Mouse (Mus musculus): Measurements from ENCODE around the gene Galnt14. TPM values are rescaled to one million over a fixed set of nuclear protein-coding genes. Genes with fewer than 3 reads are reported as not detected.

The Galnt14 gene
- polyA plus RNA-seq, 1 experiment from 2014 or later = 21.4 TPM

- no peak overlapping the region for H3K9ac ChIP-seq (replicated peaks; ENCODE audit: low read length)
Observed at GRCm38 (mm10) chr17:73522169-73522568, 188.1 kb downstream of the Galnt14 start.

GRCm38 (mm10) chr17:73519350-73519749 lies 190.9 kb downstream of the Galnt14 start:
- Histone ChIP-seq H3K4me3 (ENCODE audit: low read length) (no peak overlapping the region), H3K4me2 (replicated peaks; ENCODE audit: low read depth, low read length) (no peak overlapping the region), H3K4me1 (ENCODE audit: insufficient read depth, low read length) (no peaks in the 10 kb centered on the region), H3K9ac (replicated peaks; ENCODE audit: low read length) (no peak overlapping the region), H3K36me3 (ENCODE audit: insufficient read depth, low read length) (no peaks in the 10 kb centered on the region), H3K27me3 (ENCODE audit: insufficient read depth, low read length) (no peaks in the 10 kb centered on the region), H3K27ac (ENCODE audit: low read length) (no peak overlapping the region), H3K9me3 (ENCODE audit: low read length) (no peaks in the 10 kb centered on the region)
- no peak for ATAC-seq (ENCODE audit: low FRiP score, low TSS enrichment)
- WGBS = 88% methylated on average over 5 of the region's 5 CpGs

More at GRCm38 (mm10) chr17:73522169-73522568, 188.1 kb downstream of the Galnt14 start:
- no peaks in the 10 kb centered on the region for H3K4me1 ChIP-seq (ENCODE audit: insufficient read depth, low read length)
- H3K9me3 ChIP-seq (ENCODE audit: low read length) = no peaks in the 10 kb centered on the region
- 89% methylated on average over 7 of the region's 7 CpGs for WGBS
- no peak overlapping the region for H3K27ac ChIP-seq (ENCODE audit: low read length)
- no peak overlapping the region for H3K4me3 ChIP-seq (ENCODE audit: low read length)
- no peak overlapping the region for H3K4me2 ChIP-seq (replicated peaks; ENCODE audit: low read depth, low read length)
- no peak for ATAC-seq (ENCODE audit: low FRiP score, low TSS enrichment)
- H3K27me3 ChIP-seq (ENCODE audit: insufficient read depth, low read length) = no peaks in the 10 kb centered on the region
- H3K36me3 ChIP-seq (ENCODE audit: insufficient read depth, low read length) = no peaks in the 10 kb centered on the region

- Histone ChIP-seq H3K4me2 (replicated peaks; ENCODE audit: low read depth, low read length) (no peak overlapping the region), H3K36me3 (ENCODE audit: insufficient read depth, low read length) (no peaks in the 10 kb centered on the region), H3K4me3 (ENCODE audit: low read length) (no peak overlapping the region), H3K9me3 (ENCODE audit: low read length) (no peaks in the 10 kb centered on the region), H3K9ac (replicated peaks; ENCODE audit: low read length) (no peak overlapping the region), H3K4me1 (ENCODE audit: insufficient read depth, low read length) (no peaks in the 10 kb centered on the region), H3K27ac (ENCODE audit: low read length) (no peak overlapping the region), H3K27me3 (ENCODE audit: insufficient read depth, low read length) (no peaks in the 10 kb centered on the region)
- WGBS = 88% methylated on average over 1 of the region's 1 CpGs
- no peak for ATAC-seq (ENCODE audit: low FRiP score, low TSS enrichment)
Observed at GRCm38 (mm10) chr17:73518359-73518758, 191.9 kb downstream of the Galnt14 start.

GRCm38 (mm10) chr17:73515506-73515905 lies 194.7 kb downstream of the Galnt14 start:
- Histone ChIP-seq H3K9me3 (ENCODE audit: low read length) (no peaks in the 10 kb centered on the region), H3K4me1 (ENCODE audit: insufficient read depth, low read length) (no peaks in the 10 kb centered on the region), H3K4me3 (ENCODE audit: low read length) (no peak overlapping the region), H3K36me3 (ENCODE audit: insufficient read depth, low read length) (no peaks in the 10 kb centered on the region), H3K4me2 (replicated peaks; ENCODE audit: low read depth, low read length) (no peak overlapping the region), H3K27me3 (ENCODE audit: insufficient read depth, low read length) (no peaks in the 10 kb centered on the region), H3K9ac (replicated peaks; ENCODE audit: low read length) (no peak overlapping the region), H3K27ac (ENCODE audit: low read length) (no peak overlapping the region)
- ATAC-seq (ENCODE audit: low FRiP score, low TSS enrichment) = no peak
- 87% methylated on average over 3 of the region's 3 CpGs for WGBS

GRCm38 (mm10) chr17:73514862-73515261 lies 195.4 kb downstream of the Galnt14 start:
- 79% methylated on average over 1 of the region's 1 CpGs for WGBS
- H3K4me3 ChIP-seq (ENCODE audit: low read length) = no peak overlapping the region
- H3K9me3 ChIP-seq (ENCODE audit: low read length) = no peaks in the 10 kb centered on the region
- H3K4me2 ChIP-seq (replicated peaks; ENCODE audit: low read depth, low read length) = no peak overlapping the region
- no peaks in the 10 kb centered on the region for H3K27me3 ChIP-seq (ENCODE audit: insufficient read depth, low read length)
- no peak overlapping the region for H3K9ac ChIP-seq (replicated peaks; ENCODE audit: low read length)
- no peak overlapping the region for H3K27ac ChIP-seq (ENCODE audit: low read length)
- H3K4me1 ChIP-seq (ENCODE audit: insufficient read depth, low read length) = no peaks in the 10 kb centered on the region
- no peaks in the 10 kb centered on the region for H3K36me3 ChIP-seq (ENCODE audit: insufficient read depth, low read length)
- no peak for ATAC-seq (ENCODE audit: low FRiP score, low TSS enrichment)

GRCm38 (mm10) chr17:73514258-73514657 lies 196.0 kb downstream of the Galnt14 start:
- no peak overlapping the region for H3K9ac ChIP-seq (replicated peaks; ENCODE audit: low read length)
- no peak for ATAC-seq (ENCODE audit: low FRiP score, low TSS enrichment)
- H3K36me3 ChIP-seq (ENCODE audit: insufficient read depth, low read length) = no peaks in the 10 kb centered on the region
- no peaks in the 10 kb centered on the region for H3K4me1 ChIP-seq (ENCODE audit: insufficient read depth, low read length)
- no peak overlapping the region for H3K4me2 ChIP-seq (replicated peaks; ENCODE audit: low read depth, low read length)
- no peaks in the 10 kb centered on the region for H3K27me3 ChIP-seq (ENCODE audit: insufficient read depth, low read length)
- H3K27ac ChIP-seq (ENCODE audit: low read length) = no peak overlapping the region
- no peak overlapping the region for H3K4me3 ChIP-seq (ENCODE audit: low read length)
- 84% methylated on average over 4 of the region's 4 CpGs for WGBS
- H3K9me3 ChIP-seq (ENCODE audit: low read length) = no peaks in the 10 kb centered on the region

- WGBS = 76% methylated on average over 5 of the region's 5 CpGs
- H3K36me3 ChIP-seq (ENCODE audit: insufficient read depth, low read length) = no peaks in the 10 kb centered on the region
- no peak for ATAC-seq (ENCODE audit: low FRiP score, low TSS enrichment)
Observed at GRCm38 (mm10) chr17:73512844-73513243, 197.4 kb downstream of the Galnt14 start.

GRCm38 (mm10) chr17:73507804-73508535 lies 202.3 kb downstream of the Galnt14 start:
- no peaks in the 10 kb centered on the region for H3K36me3 ChIP-seq (ENCODE audit: insufficient read depth, low read length)
- H3K4me1 ChIP-seq (ENCODE audit: insufficient read depth, low read length) = no peaks in the 10 kb centered on the region
- H3K9ac ChIP-seq (replicated peaks; ENCODE audit: low read length) = no peak overlapping the region
- H3K4me3 ChIP-seq (ENCODE audit: low read length) = no peak overlapping the region
- H3K4me2 ChIP-seq (replicated peaks; ENCODE audit: low read depth, low read length) = no peak overlapping the region
- no peaks in the 10 kb centered on the region for H3K27me3 ChIP-seq (ENCODE audit: insufficient read depth, low read length)
- no peak for ATAC-seq (ENCODE audit: low FRiP score, low TSS enrichment)
- 80% methylated on average over 13 of the region's 13 CpGs for WGBS
- no peaks in the 10 kb centered on the region for H3K9me3 ChIP-seq (ENCODE audit: low read length)
- no peak overlapping the region for H3K27ac ChIP-seq (ENCODE audit: low read length)

More at GRCm38 (mm10) chr17:73512844-73513243, 197.4 kb downstream of the Galnt14 start:
- Histone ChIP-seq H3K4me1 (ENCODE audit: insufficient read depth, low read length) (no peaks in the 10 kb centered on the region), H3K9me3 (ENCODE audit: low read length) (no peaks in the 10 kb centered on the region), H3K4me3 (ENCODE audit: low read length) (no peak overlapping the region), H3K4me2 (replicated peaks; ENCODE audit: low read depth, low read length) (no peak overlapping the region), H3K27ac (ENCODE audit: low read length) (no peak overlapping the region), H3K27me3 (ENCODE audit: insufficient read depth, low read length) (no peaks in the 10 kb centered on the region), H3K9ac (replicated peaks; ENCODE audit: low read length) (no peak overlapping the region)

GRCm38 (mm10) chr17:73504111-73504510 lies 206.1 kb downstream of the Galnt14 start:
- Histone ChIP-seq H3K4me3 (ENCODE audit: low read length) (no peak overlapping the region), H3K4me2 (replicated peaks; ENCODE audit: low read depth, low read length) (no peak overlapping the region), H3K4me1 (ENCODE audit: insufficient read depth, low read length) (no peaks in the 10 kb centered on the region), H3K27ac (ENCODE audit: low read length) (no peak overlapping the region), H3K9ac (replicated peaks; ENCODE audit: low read length) (no peak overlapping the region), H3K27me3 (ENCODE audit: insufficient read depth, low read length) (no peaks in the 10 kb centered on the region), H3K36me3 (ENCODE audit: insufficient read depth, low read length) (no peaks in the 10 kb centered on the region), H3K9me3 (ENCODE audit: low read length) (no peaks in the 10 kb centered on the region)
- no peak for ATAC-seq (ENCODE audit: low FRiP score, low TSS enrichment)
- WGBS = 89% methylated on average over 4 of the region's 4 CpGs

GRCm38 (mm10) chr17:73502613-73503012 lies 207.6 kb downstream of the Galnt14 start:
- Histone ChIP-seq H3K4me2 (replicated peaks; ENCODE audit: low read depth, low read length) (no peak overlapping the region), H3K9me3 (ENCODE audit: low read length) (no peaks in the 10 kb centered on the region), H3K4me1 (ENCODE audit: insufficient read depth, low read length) (no peaks in the 10 kb centered on the region), H3K9ac (replicated peaks; ENCODE audit: low read length) (no peak overlapping the region), H3K4me3 (ENCODE audit: low read length) (no peak overlapping the region), H3K27me3 (ENCODE audit: insufficient read depth, low read length) (no peaks in the 10 kb centered on the region), H3K27ac (ENCODE audit: low read length) (no peak overlapping the region), H3K36me3 (ENCODE audit: insufficient read depth, low read length) (no peaks in the 10 kb centered on the region)
- no peak for ATAC-seq (ENCODE audit: low FRiP score, low TSS enrichment)
- 74% methylated on average over 4 of the region's 4 CpGs for WGBS

Measured in kidney, embryonic 16.5 days (tissue).